Mouse (Mus musculus): ENCODE measurements around the gene Shb.

The Shb gene

GRCm38 (mm10) chr4:45505191-45505590 lies 27.1 kb downstream of the Shb start:
- no peak for DNase-seq (ENCODE audit: low spot score in 2 of 2)

GRCm38 (mm10) chr4:45503816-45504215 lies 28.5 kb downstream of the Shb start:
- no peak for DNase-seq (ENCODE audit: low spot score in 2 of 2)

- no peak for DNase-seq (ENCODE audit: low spot score in 2 of 2)
Measured at GRCm38 (mm10) chr4:45503380-45503779, 28.9 kb downstream of the Shb start.

- no peak for DNase-seq (ENCODE audit: low spot score in 2 of 2)
Measured at GRCm38 (mm10) chr4:45502002-45502401, 30.3 kb downstream of the Shb start.

- DNase-seq (ENCODE audit: low spot score in 2 of 2), result no peak
Measured at GRCm38 (mm10) chr4:45500381-45500780, 31.9 kb downstream of the Shb start.

- no peak for DNase-seq (ENCODE audit: low spot score in 2 of 2)
Measured at GRCm38 (mm10) chr4:45499556-45499955, 32.7 kb downstream of the Shb start.

- DNase-seq (ENCODE audit: low spot score in 2 of 2), result no peak
Measured at GRCm38 (mm10) chr4:45499081-45499480, 33.2 kb downstream of the Shb start.

- no peak for DNase-seq (ENCODE audit: low spot score in 2 of 2)
Measured at GRCm38 (mm10) chr4:45498345-45498744, 33.9 kb downstream of the Shb start.

- no peak for DNase-seq (ENCODE audit: low spot score in 2 of 2)
Measured at GRCm38 (mm10) chr4:45497282-45497681, 35.0 kb downstream of the Shb start.

GRCm38 (mm10) chr4:45495531-45496201 lies 36.6 kb downstream of the Shb start:
- no peak for DNase-seq (ENCODE audit: low spot score in 2 of 2)

- no peak for DNase-seq (ENCODE audit: low spot score in 2 of 2)
Measured at GRCm38 (mm10) chr4:45493786-45494400, 38.4 kb downstream of the Shb start.

- DNase-seq (ENCODE audit: low spot score in 2 of 2), result no peak
Measured at GRCm38 (mm10) chr4:45493118-45493517, 39.2 kb downstream of the Shb start.

GRCm38 (mm10) chr4:45492681-45493081 lies 39.6 kb downstream of the Shb start:
- no peak for DNase-seq (ENCODE audit: low spot score in 2 of 2)

GRCm38 (mm10) chr4:45491685-45492601 lies 40.3 kb downstream of the Shb start:
- DNase-seq (ENCODE audit: low spot score in 2 of 2), result no peak

- DNase-seq (ENCODE audit: low spot score in 2 of 2), result no peak
Measured at GRCm38 (mm10) chr4:45491119-45491679, 41.1 kb downstream of the Shb start.

GRCm38 (mm10) chr4:45490036-45490752 lies 42.1 kb downstream of the Shb start:
- no peak for DNase-seq (ENCODE audit: low spot score in 2 of 2)

GRCm38 (mm10) chr4:45489141-45490035 lies 42.9 kb downstream of the Shb start:
- DNase-seq (ENCODE audit: low spot score in 2 of 2), result peak; percentile 69 to 79

GRCm38 (mm10) chr4:45487681-45488081 lies 44.6 kb downstream of the Shb start:
- no peak for DNase-seq (ENCODE audit: low spot score in 2 of 2)

- DNase-seq (ENCODE audit: low spot score in 2 of 2), result no peak
Measured at GRCm38 (mm10) chr4:45485024-45485423, 47.2 kb downstream of the Shb start.

All from urinary bladder, postnatal 4 days (tissue).